Mouse (Mus musculus) stomach, postnatal 0 days (tissue): Measurements from ENCODE around the gene Pfkm.

Experiments used
- CTCF ChIP-seq: IDR thresholded peaks from 2 replicates; pipeline ENCODE4 v1.5.1; 2016; ENCODE audit warnings: antibody characterized with exemption, low read depth, mild to moderate bottlenecking, moderate library complexity
- EP300 ChIP-seq: optimal IDR thresholded peaks from 2 replicates; pipeline ENCODE3; 2016; ENCODE audit warnings: antibody characterized with exemption

DNA sequence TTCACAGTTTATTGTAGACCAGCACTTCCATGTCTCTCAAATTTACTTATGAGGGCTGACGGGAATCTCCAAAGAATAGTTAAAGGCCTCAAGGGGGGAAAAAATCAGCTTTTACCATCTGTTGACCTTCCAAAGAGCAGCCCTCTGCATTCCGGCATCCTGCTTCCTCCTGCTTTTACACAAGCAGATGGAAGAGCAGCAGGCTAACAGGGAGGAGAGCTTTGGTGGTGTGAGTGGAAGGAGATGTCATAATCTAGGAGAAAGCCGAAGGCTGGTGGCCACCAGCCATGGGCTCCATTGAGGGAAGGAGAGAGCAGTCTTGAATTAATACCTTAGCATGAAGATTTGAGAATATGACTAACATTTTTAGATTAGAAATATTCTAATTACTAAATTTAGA lies 56.0 kb downstream of the Pfkm start:
- no peak for TF ChIP-seq CTCF
- TF ChIP-seq EP300 = no peak
